Mouse (Mus musculus): ENCODE data around the gene Trp53rkb. TPM values are rescaled to one million over a fixed set of nuclear protein-coding genes. Genes with fewer than 3 reads are reported as not detected.

Trp53rkb gene
- total and polyA plus RNA-seq, 3 experiments: 7.0 to 9.1 (median 7.1) TPM

- Histone ChIP-seq H3K36me3 (replicated peaks in 1 of 2; ENCODE audit: control insufficient read depth in 1 of 2, insufficient read depth in 1 of 2, low read length in 1 of 2) (peaks cover 5 to 43% of the 10 kb centered on the region in 2 experiments), H3K27ac (ENCODE audit: insufficient read depth, low read depth) (no peak overlapping the region)
- in situ Hi-C loops (cut with MboI; ENCODE audit: low pct_ligation_motif_present, low pct_unique_long_range_greater_than_20kb, low sequenced_read_pairs): no loop called here
Measured at GRCm38 (mm10) chr2:166828306-166828705, 36.0 kb downstream of the Trp53rkb start.

GRCm38 (mm10) chr2:166830350-166830749, 38.0 kb downstream of the Trp53rkb start:
- Histone ChIP-seq H3K9ac (ENCODE audit: insufficient read depth, low read depth) (no peak overlapping the region), H3K4me3 (replicated peaks in 1 of 3; ENCODE audit: low read depth in 2 of 3, low read length in 2 of 3, poor library complexity in 1 of 3) (no peak overlapping the region), H3K36me3 (replicated peaks in 1 of 2; ENCODE audit: control insufficient read depth in 1 of 2, insufficient read depth in 1 of 2, low read length in 1 of 2) (peaks cover 10 to 58% of the 10 kb centered on the region in 2 experiments), H3K27me3 (replicated peaks) (no peaks in the 10 kb centered on the region), H3K4me1 (ENCODE audit: control insufficient read depth in 1 of 2, insufficient read depth in 2 of 2) (peaks cover 5 to 25% of the 10 kb centered on the region in 2 experiments; a peak in 3 of 4 replicates), H3K27ac (ENCODE audit: insufficient read depth, low read depth) (no peak overlapping the region), H3K4me2 (ENCODE audit: insufficient read depth, low read depth, poor library complexity, severe bottlenecking) (no peak overlapping the region), H3K79me2 (replicated peaks; ENCODE audit: control insufficient read depth, extremely low read depth, insufficient read depth, poor library complexity, severe bottlenecking) (no peaks in the 10 kb centered on the region), H3K9me3 (replicated peaks; ENCODE audit: low read length) (no peaks in the 10 kb centered on the region)
- dilution Hi-C loops (cut with MboI; ENCODE audit: extremely low pct_ligation_motif_present, extremely low pct_unique_long_range_greater_than_20kb, low sequenced_read_pairs) (no loop called here), in situ Hi-C loops (cut with MboI; ENCODE audit: low pct_ligation_motif_present, low pct_unique_long_range_greater_than_20kb, low sequenced_read_pairs) (no loop called here)
- TF ChIP-seq CTCF (conservative IDR thresholded peaks at IDR 0.05 in 1 of 2, IDR thresholded peaks at IDR 0.05 in 1 of 2; ENCODE audit: low read depth in 2 of 2, low read length in 2 of 2) (no peak), MAX (IDR thresholded peaks at IDR 0.05; ENCODE audit: low read length) (no peak), CHD2 (IDR thresholded peaks at IDR 0.05; ENCODE audit: low read length) (no peak), TCF12 (IDR thresholded peaks at IDR 0.05; ENCODE audit: low read depth, low read length) (no peak), IRF4 (IDR thresholded peaks at IDR 0.05; ENCODE audit: low read depth, low read length) (no peak), MAFK (IDR thresholded peaks at IDR 0.05; ENCODE audit: insufficient replicate concordance, low read length) (no peak), HCFC1 (IDR thresholded peaks at IDR 0.05; ENCODE audit: low read depth, low read length) (no peak)
- DNase-seq (ENCODE audit: extremely low read depth): no peak

More at GRCm38 (mm10) chr2:166828306-166828705, 36.0 kb downstream of the Trp53rkb start:
- dilution Hi-C loops (cut with MboI; ENCODE audit: extremely low pct_ligation_motif_present, extremely low pct_unique_long_range_greater_than_20kb, low sequenced_read_pairs): no loop called here
- H3K4me3 ChIP-seq (replicated peaks in 1 of 3; ENCODE audit: low read depth in 2 of 3, low read length in 2 of 3, poor library complexity in 1 of 3): no peak overlapping the region
- H3K9me3 ChIP-seq (replicated peaks; ENCODE audit: low read length): no peaks in the 10 kb centered on the region
- no peak for TF ChIP-seq NRF1 (IDR thresholded peaks at IDR 0.05; ENCODE audit: low read depth, low read length)
- no peak for TF ChIP-seq ELF1 (IDR thresholded peaks at IDR 0.05; ENCODE audit: low read depth, low read length)
- TF ChIP-seq E2F4 (IDR thresholded peaks at IDR 0.05; ENCODE audit: insufficient replicate concordance, low read depth, low read length): no peak
- no peak for TF ChIP-seq BHLHE40 (IDR thresholded peaks at IDR 0.05; ENCODE audit: low read depth, low read length)
- no peak for TF ChIP-seq SIN3A (IDR thresholded peaks at IDR 0.05; ENCODE audit: low read length)
- no peak for TF ChIP-seq SMC3 (IDR thresholded peaks at IDR 0.05; ENCODE audit: low read depth, low read length)
- TF ChIP-seq KAT2A (IDR thresholded peaks at IDR 0.05; ENCODE audit: insufficient replicate concordance, low read length): no peak
- TF ChIP-seq USF1 (IDR thresholded peaks at IDR 0.05; ENCODE audit: low read depth, low read length): no peak
- TF ChIP-seq JUND (conservative IDR thresholded peaks at IDR 0.05; ENCODE audit: low read depth, low read length): no peak
- TF ChIP-seq NELFE (IDR thresholded peaks at IDR 0.05; ENCODE audit: low read depth, low read length): no peak
- no peak for TF ChIP-seq ETS1 (conservative IDR thresholded peaks at IDR 0.05; ENCODE audit: low read depth, low read length)
- no peak for TF ChIP-seq USF2 (conservative IDR thresholded peaks at IDR 0.05; ENCODE audit: low read depth, low read length)
- no peak for TF ChIP-seq MAX (IDR thresholded peaks at IDR 0.05; ENCODE audit: low read length)
- TF ChIP-seq ZKSCAN1 (IDR thresholded peaks at IDR 0.05; ENCODE audit: borderline replicate concordance, low read depth, low read length): no peak
- H3K4me2 ChIP-seq (ENCODE audit: insufficient read depth, low read depth, poor library complexity, severe bottlenecking): no peak overlapping the region
- no peaks in the 10 kb centered on the region for H3K79me2 ChIP-seq (replicated peaks; ENCODE audit: control insufficient read depth, extremely low read depth, insufficient read depth, poor library complexity, severe bottlenecking)
- H3K27me3 ChIP-seq (replicated peaks): no peaks in the 10 kb centered on the region
- H3K9ac ChIP-seq (ENCODE audit: insufficient read depth, low read depth): no peak overlapping the region
- peaks cover 5 to 33% of the 10 kb centered on the region in 2 experiments; a peak in 3 of 4 replicates for H3K4me1 ChIP-seq (ENCODE audit: control insufficient read depth in 1 of 2, insufficient read depth in 2 of 2)
- no peak for DNase-seq (ENCODE audit: extremely low read depth)

All from CH12.LX (cell line).